Mouse (Mus musculus) c-Kit-positive CD71-negative TER-119-negative erythroid progenitor cells, embryonic 14.5 days (primary cell): ENCODE results near the gene Plekha5.
A peak's percentile ranks its signal among the peaks of the same experiment; 100 is the strongest.
"Not testable (repeated sequence)": the region's sequence is repeated elsewhere in the genome, so short reads cannot be mapped to it uniquely, and the experiment has no call there.

Source experiments
- DNase-seq: peaks from one replicate; pipeline ENCODE4 v3.0.0-alpha.2; 2013; ENCODE audit warnings: low read depth

Gene Plekha5

DNA sequence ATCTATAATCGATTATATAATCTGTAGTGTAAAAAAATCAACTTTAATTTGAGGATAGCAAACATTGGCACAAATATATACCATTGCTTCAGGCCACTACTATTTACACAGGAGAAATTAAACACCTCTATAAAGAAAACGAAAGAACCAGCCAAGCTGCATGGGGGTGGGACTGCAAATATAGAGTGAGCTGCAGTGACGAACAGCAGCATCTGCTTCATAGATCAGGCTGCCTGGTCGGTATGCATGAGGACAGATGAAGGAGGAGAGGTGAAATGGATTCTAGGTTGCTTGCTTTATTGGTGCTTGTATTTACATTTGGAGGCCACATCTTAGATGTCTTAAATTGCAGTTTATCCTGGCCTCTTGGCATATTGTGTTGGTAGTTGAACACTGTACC lies 66.4 kb downstream of the Plekha5 start:
- DNase-seq: no peak

GRCm38 (mm10) chr6:140490921-140491537 lies 67.2 kb downstream of the Plekha5 start:
- no peak for DNase-seq

DNA sequence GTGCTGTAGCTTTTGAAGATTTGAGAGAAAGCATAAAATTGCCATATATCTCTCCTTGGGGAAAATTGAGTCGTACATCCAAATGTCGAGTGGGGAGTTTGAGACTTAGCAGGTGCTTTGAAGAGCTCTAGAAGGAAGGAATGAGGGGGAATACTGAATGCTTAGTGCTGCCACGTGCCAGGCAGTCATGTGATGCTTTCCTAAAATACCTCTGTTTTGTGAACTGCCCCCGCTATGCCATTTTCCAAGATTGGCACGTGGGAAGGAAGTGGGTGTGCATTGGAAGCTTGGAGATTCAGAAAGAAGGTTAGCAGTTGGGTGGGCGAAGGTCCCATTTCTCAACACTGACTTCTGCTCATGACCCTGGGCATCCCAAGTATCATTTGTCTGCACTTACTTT lies 68.2 kb downstream of the Plekha5 start:
- DNase-seq: no peak

GRCm38 (mm10) chr6:140498074-140498473 lies 74.2 kb downstream of the Plekha5 start:
- DNase-seq: no peak

GRCm38 (mm10) chr6:140498958-140499357 lies 75.1 kb downstream of the Plekha5 start:
- DNase-seq: no peak

DNA sequence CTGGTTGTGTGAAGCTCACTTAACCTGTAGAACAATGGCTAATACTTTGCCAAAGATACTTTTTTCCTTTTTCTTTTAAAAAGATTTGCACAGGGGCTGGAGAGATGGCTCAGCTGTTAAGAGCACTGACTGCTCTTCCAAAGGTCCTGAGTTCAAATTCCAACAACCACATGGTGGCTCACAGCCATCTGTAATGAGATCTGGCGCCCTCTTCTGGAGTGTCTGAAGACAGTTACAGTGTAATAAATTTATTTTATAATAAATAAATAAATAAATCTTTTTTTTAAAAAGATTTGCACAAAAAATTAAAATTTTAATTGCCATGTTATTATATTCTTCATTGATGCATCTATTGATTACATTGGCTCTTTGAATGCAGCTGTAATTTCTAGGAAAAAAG lies 77.0 kb downstream of the Plekha5 start:
- not testable (repeated sequence) for DNase-seq

GRCm38 (mm10) chr6:140501841-140502240 lies 78.0 kb downstream of the Plekha5 start:
- no peak for DNase-seq

DNA sequence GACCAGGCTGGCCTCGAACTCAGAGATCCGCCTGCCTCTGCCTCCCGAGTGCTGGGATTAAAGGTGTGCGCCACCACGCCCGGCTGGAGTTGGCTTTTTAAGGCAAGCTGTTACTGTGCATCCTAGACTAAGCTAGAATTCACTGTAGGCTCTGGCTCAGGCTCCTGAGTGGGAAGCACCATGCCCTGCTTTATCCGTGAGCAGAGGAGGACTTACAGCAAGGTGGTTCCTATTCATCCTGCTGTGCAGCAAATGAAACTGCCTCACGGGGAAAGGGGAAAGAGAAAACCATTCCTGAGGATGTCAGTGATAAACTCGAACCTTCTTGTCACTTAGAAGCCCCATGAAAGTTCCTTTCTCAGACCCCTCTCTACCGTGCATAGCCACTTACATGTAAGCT lies 80.9 kb downstream of the Plekha5 start:
- DNase-seq: no peak

DNA sequence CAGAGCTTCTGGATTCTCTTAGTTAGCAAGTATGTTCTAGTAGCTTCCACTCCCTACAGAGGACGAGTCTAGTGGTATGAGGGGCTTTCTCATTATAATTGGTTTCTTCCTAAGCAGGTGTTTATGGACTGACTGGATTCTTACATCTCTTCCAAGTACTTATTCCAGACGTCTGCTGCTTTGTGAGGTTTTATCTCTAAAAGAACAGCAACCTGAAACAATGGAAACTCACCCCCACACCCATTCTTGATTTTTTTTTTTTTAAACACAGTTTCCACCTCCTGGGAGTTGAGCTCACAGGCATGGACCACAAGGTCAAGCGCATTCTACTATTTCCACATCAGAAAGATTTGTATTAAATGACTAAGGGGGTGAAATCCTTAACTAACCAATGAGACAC lies 83.8 kb downstream of the Plekha5 start:
- no peak for DNase-seq

- DNase-seq: no peak
These were observed 84.8 kb downstream of the Plekha5 start for GRCm38 (mm10) chr6:140508475-140509150.

GRCm38 (mm10) chr6:140509151-140509530 lies 85.3 kb downstream of the Plekha5 start:
- no peak for DNase-seq

GRCm38 (mm10) chr6:140512016-140512415 lies 88.2 kb downstream of the Plekha5 start:
- no peak for DNase-seq

DNA sequence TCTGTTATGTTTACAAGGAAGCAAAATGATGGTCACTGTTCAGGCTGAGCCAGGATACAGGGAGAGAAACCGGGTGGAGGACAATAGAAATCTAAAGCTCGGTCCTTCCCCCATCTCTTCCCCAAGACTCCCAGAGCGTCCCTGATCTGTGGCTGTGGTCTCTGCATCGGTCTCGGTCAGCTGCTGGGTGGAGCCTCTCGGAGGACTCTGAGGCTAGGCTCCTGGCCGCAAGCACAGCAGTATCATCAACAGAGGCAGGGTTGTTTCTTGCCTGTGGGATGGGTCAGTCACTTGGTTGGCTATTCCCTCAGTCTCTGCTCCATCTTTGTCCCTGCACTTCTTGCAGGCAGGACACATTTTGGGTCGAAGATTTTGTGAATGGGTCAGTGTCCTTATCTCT lies 88.6 kb downstream of the Plekha5 start:
- DNase-seq: no peak

DNA sequence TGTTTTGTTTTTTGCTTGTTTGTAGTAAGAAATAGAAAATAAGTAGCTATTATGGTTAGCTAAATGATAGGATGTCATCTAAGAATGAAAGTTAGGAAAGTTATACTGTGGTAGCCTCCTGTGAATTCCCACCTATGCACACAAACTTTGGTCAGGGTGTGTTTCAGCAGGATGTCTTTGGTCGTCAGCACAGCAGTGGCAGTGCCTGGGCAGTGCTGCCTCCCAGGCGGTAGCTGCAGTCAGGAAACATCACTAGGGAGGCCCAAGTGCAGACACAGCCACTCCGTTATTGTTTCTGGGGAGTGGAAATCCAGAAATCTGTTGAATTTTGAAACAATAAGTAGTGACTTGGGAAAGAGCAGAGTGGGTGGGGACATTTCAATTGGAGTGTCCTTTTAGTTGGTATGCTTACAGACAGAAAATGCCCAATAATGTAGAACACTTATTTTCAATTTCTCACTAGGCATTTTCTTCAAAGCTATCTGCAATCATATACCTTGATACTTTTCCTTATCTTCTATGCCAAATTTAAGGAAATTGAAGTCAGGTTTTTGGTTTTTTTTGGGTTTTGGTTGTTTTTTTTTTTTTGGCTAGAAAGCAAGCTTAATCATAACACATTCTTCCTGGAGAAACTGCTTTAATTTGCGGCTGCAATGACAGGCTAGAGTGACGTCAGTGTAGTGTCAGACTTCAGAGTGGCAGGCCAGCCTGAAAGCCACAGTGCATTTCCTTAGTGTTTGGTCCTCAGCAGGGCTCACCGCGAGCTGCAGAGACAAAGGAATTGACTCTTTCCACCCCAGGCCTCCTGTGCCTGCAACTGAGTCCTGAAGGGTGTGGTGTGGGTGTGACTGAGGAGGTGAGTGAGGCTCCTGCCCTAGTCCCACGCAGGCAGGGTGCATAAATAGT lies 90.6 kb downstream of the Plekha5 start:
- DNase-seq: peak; percentile 17

DNA sequence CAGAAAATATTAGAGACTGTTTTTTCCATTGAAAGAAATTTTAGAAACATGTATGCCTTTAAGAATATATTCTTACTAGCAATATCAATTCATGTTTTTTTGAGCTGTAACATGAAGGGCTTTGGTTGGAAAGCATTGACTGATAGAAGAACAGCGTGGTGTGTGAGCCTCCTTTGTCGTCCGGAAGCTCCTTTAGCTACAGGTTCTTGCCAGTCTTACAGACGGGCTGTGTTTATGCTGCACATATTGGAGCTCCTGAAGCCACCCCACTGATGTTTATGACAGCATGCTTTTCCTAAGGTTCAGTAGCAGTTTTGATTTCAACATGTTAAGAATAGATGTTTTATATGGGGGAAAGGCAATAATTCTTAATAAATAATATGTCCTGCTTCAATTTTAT lies 91.7 kb downstream of the Plekha5 start:
- no peak for DNase-seq

DNA sequence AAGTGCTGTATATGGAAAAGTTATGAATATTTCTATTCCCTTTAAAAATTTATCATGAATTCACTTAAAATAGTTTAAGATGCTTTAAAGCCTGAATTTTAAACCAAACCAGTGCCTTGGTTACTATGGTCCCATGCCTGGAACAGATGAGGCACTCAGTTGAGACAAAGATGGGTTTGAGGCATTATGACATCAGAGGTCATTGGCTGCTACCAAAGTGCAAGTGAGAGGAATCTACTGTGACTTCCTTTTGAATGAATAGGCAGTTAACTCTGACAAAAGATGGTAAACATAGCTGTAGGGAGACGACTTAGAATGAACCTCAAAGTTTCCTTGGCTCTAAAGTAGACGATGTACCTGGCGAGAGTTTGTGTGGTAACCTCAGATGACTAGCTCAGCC lies 92.3 kb downstream of the Plekha5 start:
- DNase-seq: no peak

DNA sequence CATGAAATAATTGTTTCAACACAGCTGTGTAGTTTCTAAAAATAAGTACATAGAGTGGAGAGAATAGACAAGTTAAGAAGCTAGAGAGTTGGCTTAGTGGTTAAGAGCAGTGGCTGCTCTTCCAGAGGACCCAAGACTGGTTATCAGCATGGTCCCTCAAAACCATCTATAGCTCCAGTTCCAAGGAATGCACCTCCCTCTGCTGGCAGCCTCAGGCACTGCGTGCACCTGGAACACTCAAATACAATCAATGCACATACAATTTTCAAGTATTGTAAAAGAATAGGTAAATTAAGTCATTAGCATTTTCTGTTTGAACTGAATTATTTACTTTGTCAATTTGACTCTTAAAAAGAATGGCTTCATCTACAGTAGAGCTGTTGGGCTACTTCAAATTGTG lies 93.3 kb downstream of the Plekha5 start:
- peak; percentile 43 for DNase-seq

GRCm38 (mm10) chr6:140519019-140519418 lies 95.2 kb downstream of the Plekha5 start:
- DNase-seq: no peak

DNA sequence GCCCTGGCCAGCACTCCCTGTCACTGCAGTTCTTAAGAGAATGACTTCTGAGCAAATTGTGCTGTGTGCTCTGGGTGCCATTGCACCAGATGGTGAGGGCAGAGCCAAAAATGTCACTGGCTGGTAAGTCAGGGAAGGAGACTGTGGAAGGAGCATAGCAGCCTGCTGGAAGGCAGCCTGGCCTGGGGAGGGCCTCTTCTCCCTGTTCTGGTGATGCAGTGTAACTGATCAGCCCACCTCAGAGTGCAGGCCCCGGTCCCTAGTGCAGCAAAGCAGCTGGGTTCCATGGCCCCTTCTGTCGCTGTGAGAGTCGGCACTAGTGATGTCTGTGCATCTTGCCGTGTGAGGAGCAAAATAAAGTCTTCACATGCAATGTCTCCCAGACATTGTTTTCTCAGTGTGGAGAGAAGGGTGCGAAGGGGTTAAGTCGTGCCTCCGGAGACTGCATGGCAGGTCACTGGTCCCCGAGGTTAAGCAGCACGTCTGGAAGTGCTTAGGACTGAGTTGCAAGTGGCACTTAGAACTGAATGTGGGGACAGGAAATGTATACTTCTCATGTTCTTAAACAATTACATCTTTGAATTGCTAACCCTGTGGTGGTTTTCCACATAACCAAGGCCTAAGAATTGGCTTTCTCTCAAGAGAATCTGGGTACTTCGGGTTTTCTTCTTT lies 95.8 kb downstream of the Plekha5 start:
- no peak for DNase-seq

DNA sequence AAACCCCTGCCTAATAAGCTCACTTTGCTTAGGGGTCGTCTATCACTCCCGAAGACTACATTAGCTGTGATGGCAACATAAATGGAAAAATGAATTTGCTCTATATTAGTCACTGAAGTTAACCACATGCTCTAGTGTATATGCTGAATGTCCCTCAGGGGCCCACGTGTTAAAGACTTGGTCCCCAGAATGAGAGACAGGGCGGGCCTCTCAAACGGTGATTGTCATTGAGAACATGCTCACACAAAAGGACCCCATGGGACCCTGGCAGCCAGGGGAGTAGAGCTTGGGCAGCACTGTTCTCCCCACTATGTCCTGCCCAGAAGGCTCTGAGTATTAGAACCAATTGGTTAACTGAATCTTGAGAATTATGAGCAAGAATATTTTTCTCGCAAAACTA lies 97.1 kb downstream of the Plekha5 start:
- DNase-seq: no peak

GRCm38 (mm10) chr6:140521832-140522231 lies 98.0 kb downstream of the Plekha5 start:
- DNase-seq: no peak

- no peak for DNase-seq
These were observed 99.7 kb downstream of the Plekha5 start for GRCm38 (mm10) chr6:140523600-140523999.
